Mouse (Mus musculus): Measurements from ENCODE around the gene Htr1d. TPM values are rescaled to one million over a fixed set of nuclear protein-coding genes. Genes with fewer than 3 reads are reported as not detected.
A peak's percentile ranks its signal among the peaks of the same experiment; 100 is the strongest.

The Htr1d gene
- total and polyA plus RNA-seq, 3 experiments, result not detected

GRCm38 (mm10) chr4:136468553-136469327 is 45.4 kb downstream of the Htr1d start:
- H3K36me3 ChIP-seq (ENCODE audit: control insufficient read depth in 1 of 2, insufficient read depth in 2 of 2, low read length in 2 of 2), result peaks cover 0 to 20% of the 10 kb centered on the region in 2 experiments; a peak in 2 of 4 replicates
- peak overlapping the region; percentile 57 for H3K9ac ChIP-seq (ENCODE audit: control insufficient read depth, low read depth, low read length, poor library complexity, severe bottlenecking)
- H3K4me3 ChIP-seq (ENCODE audit: control insufficient read depth in 1 of 2, insufficient read depth in 1 of 2, low read depth in 2 of 2, low read length in 2 of 2), result peak overlapping the region; percentile 74 to 82
- TF ChIP-seq TAL1 (IDR thresholded peaks at IDR 0.05; ENCODE audit: low read length), result peak; percentile 28; the same call in 1 of the 2 replicates
- TF ChIP-seq ETS1 (IDR thresholded peaks at IDR 0.05; ENCODE audit: low read depth, low read length), result no peak
- no peak for TF ChIP-seq POLR2AphosphoS2 (IDR thresholded peaks at IDR 0.05; ENCODE audit: low read length)
- H3K27ac ChIP-seq (ENCODE audit: control insufficient read depth, low read depth, low read length), result no peak overlapping the region
- peak; percentile 59 for DNase-seq (ENCODE audit: low read depth, low spot score)
- H3K4me1 ChIP-seq (ENCODE audit: control insufficient read depth in 1 of 2, insufficient read depth in 2 of 2, low read length in 2 of 2), result peaks cover 9 to 18% of the 10 kb centered on the region in 2 experiments
- no peaks in the 10 kb centered on the region for H3K27me3 ChIP-seq (ENCODE audit: control insufficient read depth in 1 of 2, insufficient read depth in 2 of 2, low read length in 2 of 2)
- H3K79me2 ChIP-seq (ENCODE audit: control insufficient read depth, insufficient read depth, low read length, poor library complexity), result peaks cover 15% of the 10 kb centered on the region
- no peaks in the 10 kb centered on the region for H3K9me3 ChIP-seq (replicated peaks; ENCODE audit: insufficient read depth, low read length)

- H3K4me3 ChIP-seq (ENCODE audit: control insufficient read depth in 1 of 2, insufficient read depth in 1 of 2, low read depth in 2 of 2, low read length in 2 of 2), result peak within 1 kb of the TSS; percentile 74 to 82
- DNase-seq (ENCODE audit: low read depth, low spot score), result peak; percentile 93
- peak within 1 kb of the TSS; percentile 57 for H3K27ac ChIP-seq (ENCODE audit: control insufficient read depth, low read depth, low read length)
- peak within 1 kb of the TSS; percentile 91 for H3K9ac ChIP-seq (ENCODE audit: control insufficient read depth, low read depth, low read length, poor library complexity, severe bottlenecking)
- no peaks in the 10 kb centered on the region for H3K9me3 ChIP-seq (replicated peaks; ENCODE audit: insufficient read depth, low read length)
- peaks cover 9 to 18% of the 10 kb centered on the region in 2 experiments for H3K4me1 ChIP-seq (ENCODE audit: control insufficient read depth in 1 of 2, insufficient read depth in 2 of 2, low read length in 2 of 2)
- H3K27me3 ChIP-seq (ENCODE audit: control insufficient read depth in 1 of 2, insufficient read depth in 2 of 2, low read length in 2 of 2), result no peaks in the 10 kb centered on the region
- peaks cover 0 to 20% of the 10 kb centered on the region in 2 experiments; a peak in 2 of 4 replicates for H3K36me3 ChIP-seq (ENCODE audit: control insufficient read depth in 1 of 2, insufficient read depth in 2 of 2, low read length in 2 of 2)
- peaks cover 17% of the 10 kb centered on the region for H3K79me2 ChIP-seq (ENCODE audit: control insufficient read depth, insufficient read depth, low read length, poor library complexity)
- peak; percentile 80; the same call in 1 of the 2 replicates for TF ChIP-seq ZMIZ1 (IDR thresholded peaks at IDR 0.05; ENCODE audit: low read depth, low read length)
- TF ChIP-seq POLR2AphosphoS5 (IDR thresholded peaks at IDR 0.05; ENCODE audit: borderline replicate concordance, low read depth, low read length), result no peak
- TF ChIP-seq SIN3A (IDR thresholded peaks at IDR 0.05; ENCODE audit: low read length), result peak; percentile 56
- TF ChIP-seq HCFC1 (IDR thresholded peaks at IDR 0.05; ENCODE audit: low read depth, low read length), result no peak
- no peak for TF ChIP-seq GATA1 (IDR thresholded peaks at IDR 0.05; ENCODE audit: low read depth, low read length)
- TF ChIP-seq MYC (IDR thresholded peaks at IDR 0.05; ENCODE audit: low read depth, low read length), result no peak
- no peak for TF ChIP-seq ZKSCAN1 (IDR thresholded peaks at IDR 0.05; ENCODE audit: low read depth, low read length)
- TF ChIP-seq POLR2AphosphoS2 (IDR thresholded peaks at IDR 0.05; ENCODE audit: low read length), result no peak; the same call in 1 of the 2 replicates
- no peak for TF ChIP-seq RAD21 (IDR thresholded peaks at IDR 0.05; ENCODE audit: low read depth, low read length)
- TF ChIP-seq ZNF384 (IDR thresholded peaks at IDR 0.05; ENCODE audit: low read depth, low read length), result no peak
- TF ChIP-seq MAX (IDR thresholded peaks at IDR 0.05; ENCODE audit: low read length), result peak; percentile 21; the same call in 1 of the 2 replicates
- no peak for TF ChIP-seq MXI1 (IDR thresholded peaks at IDR 0.05; ENCODE audit: low read depth, low read length)
- no peak for TF ChIP-seq MAFK (IDR thresholded peaks at IDR 0.05; ENCODE audit: borderline replicate concordance, low read depth, low read length)
- no peak for TF ChIP-seq MAZ (IDR thresholded peaks at IDR 0.05; ENCODE audit: low read depth, low read length)
- TF ChIP-seq POLR2A (IDR thresholded peaks at IDR 0.05; ENCODE audit: control insufficient read depth in 1 of 2, insufficient read depth in 1 of 2, low read depth in 1 of 2, low read length in 2 of 2, poor library complexity in 1 of 2), result peak; percentile 84 to 94
- no peak for TF ChIP-seq ZC3H11A (IDR thresholded peaks at IDR 0.05; ENCODE audit: low read depth, low read length)
- TF ChIP-seq MYB (IDR thresholded peaks at IDR 0.05; ENCODE audit: low read depth, low read length), result no peak
- TF ChIP-seq CTCF (IDR thresholded peaks at IDR 0.05 in 2 of 3, conservative IDR thresholded peaks at IDR 0.05 in 1 of 3; ENCODE audit: control insufficient read depth in 1 of 3, insufficient read depth in 1 of 3, low read depth in 2 of 3, low read length in 3 of 3, poor library complexity in 1 of 3, severe bottlenecking in 1 of 3), result no peak
- no peak for TF ChIP-seq MEF2A (IDR thresholded peaks at IDR 0.05; ENCODE audit: extremely low read depth, insufficient replicate concordance, low read depth, low read length, poor library complexity, severe bottlenecking)
- no peak for TF ChIP-seq JUND (IDR thresholded peaks at IDR 0.05; ENCODE audit: low read depth, low read length)
- no peak for TF ChIP-seq CHD2 (IDR thresholded peaks at IDR 0.05; ENCODE audit: low read length)
- TF ChIP-seq UBTF (IDR thresholded peaks at IDR 0.05; ENCODE audit: borderline replicate concordance, insufficient read depth, low read depth, low read length), result 0 out of 2 replicates have a peak, but pooled peaks have one; percentile 80
- TF ChIP-seq E2F4 (IDR thresholded peaks at IDR 0.05; ENCODE audit: borderline replicate concordance, low read depth, low read length), result no peak
- TF ChIP-seq EP300 (IDR thresholded peaks at IDR 0.05; ENCODE audit: low read depth in 1 of 2, low read length in 2 of 2), result no peak
- no peak for TF ChIP-seq ETS1 (IDR thresholded peaks at IDR 0.05; ENCODE audit: low read depth, low read length)
- no peak for TF ChIP-seq BHLHE40 (IDR thresholded peaks at IDR 0.05; ENCODE audit: borderline replicate concordance, low read depth, low read length)
- 0 out of 2 replicates have a peak, but pooled peaks have one; percentile 41 for TF ChIP-seq TCF12 (IDR thresholded peaks at IDR 0.05; ENCODE audit: low read depth, low read length)
- TF ChIP-seq USF2 (IDR thresholded peaks at IDR 0.05; ENCODE audit: borderline replicate concordance in 1 of 2, insufficient read depth in 1 of 2, low read depth in 1 of 2, low read length in 2 of 2), result no peak
These were observed 46.1 kb downstream of the Htr1d start, which contains the start of gene Luzp1 for GRCm38 (mm10) chr4:136469371-136469903. TSS of gene Luzp1 (plus strand) at chr4:136469761.
